Mouse (Mus musculus) MEL (cell line): ENCODE results near the gene Asna1. TPM values are rescaled to one million over a fixed set of nuclear protein-coding genes. Genes with fewer than 3 reads are reported as not detected.

Experiments used
- DNase-seq: peaks from one replicate; pipeline ENCODE4 v3.0.0; 2011; ENCODE audit warnings: low read depth, low spot score
- H3K27ac ChIP-seq: 2 replicates; pipeline ENCODE4 v1.5.1; 2012; ENCODE audit warnings: low read depth, mild to moderate bottlenecking, control low read depth, low read length, moderate library complexity; ENCODE audit not compliant: control insufficient read depth
- H3K27me3 ChIP-seq, 2 experiments: fragments of 150-350 bp in 1 of 2; sonication (generic) in 1 of 2; 2 replicates each; pipeline ENCODE4 v1.6.1; 2012; ENCODE audit warnings: low read length in 2 of 2, mild to moderate bottlenecking in 2 of 2, improper control_type of control experiment in 1 of 2, moderate library complexity in 1 of 2; ENCODE audit not compliant: insufficient read depth in 2 of 2, control insufficient read depth in 1 of 2
- H3K36me3 ChIP-seq, 2 experiments: 2 replicates each; pipeline ENCODE4 v1.6.1; 2012 to 2014; ENCODE audit warnings: low read length in 2 of 2, improper control_type of control experiment in 1 of 2, inconsistent platforms in 1 of 2, mild to moderate bottlenecking in 1 of 2; ENCODE audit not compliant: insufficient read depth in 2 of 2, control insufficient read depth in 1 of 2
- H3K4me1 ChIP-seq, 2 experiments: fragments of 150-350 bp in 1 of 2; sonication (generic) in 1 of 2; 2 replicates each; pipeline ENCODE4 v1.6.1; 2012; ENCODE audit warnings: low read length in 2 of 2, improper control_type of control experiment in 1 of 2, mild to moderate bottlenecking in 1 of 2; ENCODE audit not compliant: insufficient read depth in 2 of 2, control insufficient read depth in 1 of 2
- H3K4me3 ChIP-seq, 2 experiments: fragments of 150-350 bp in 1 of 2; sonication (generic) in 1 of 2; 2 replicates each; pipeline ENCODE4 v1.5.1; 2012; ENCODE audit warnings: low read depth in 2 of 2, low read length in 2 of 2, mild to moderate bottlenecking in 2 of 2, moderate library complexity in 2 of 2, control low read depth in 1 of 2, improper control_type of control experiment in 1 of 2; ENCODE audit not compliant: control insufficient read depth in 1 of 2, insufficient read depth in 1 of 2
- H3K79me2 ChIP-seq: 2 replicates; pipeline ENCODE4 v1.6.1; 2012; ENCODE audit warnings: mild to moderate bottlenecking, low read length, moderate library complexity; ENCODE audit not compliant: control insufficient read depth, poor library complexity, insufficient read depth
- H3K9ac ChIP-seq: 2 replicates; pipeline ENCODE4 v1.6.1; 2012; ENCODE audit warnings: low read depth, mild to moderate bottlenecking, control low read depth, low read length, moderate library complexity; ENCODE audit not compliant: control insufficient read depth, poor library complexity, severe bottlenecking
- H3K9me3 ChIP-seq: fragments of 150-350 bp; sonication (generic); replicated peaks from 2 replicates; pipeline ENCODE4 v1.6.1; 2012; ENCODE audit warnings: mild to moderate bottlenecking, low read length, improper control_type of control experiment, moderate library complexity; ENCODE audit not compliant: insufficient read depth
- BHLHE40 ChIP-seq: IDR thresholded peaks from 2 replicates; pipeline ENCODE4 v1.6.1; 2012; ENCODE audit warnings: low read depth, mild to moderate bottlenecking, inconsistent platforms, low read length, improper control_type of control experiment, borderline replicate concordance
- CTCF ChIP-seq, 3 experiments: IDR thresholded peaks in 2 of 3; conservative IDR thresholded peaks in 1 of 3; 2 replicates each; pipeline ENCODE4 v1.5.1; 2011 to 2012; ENCODE audit warnings: low read length in 3 of 3, low read depth in 2 of 3, mild to moderate bottlenecking in 2 of 3, improper control_type of control experiment in 1 of 3, inconsistent platforms in 1 of 3, mixed read lengths in 1 of 3, moderate library complexity in 1 of 3; ENCODE audit not compliant: control insufficient read depth in 1 of 3, insufficient read depth in 1 of 3, poor library complexity in 1 of 3, severe bottlenecking in 1 of 3
- E2F4 ChIP-seq: IDR thresholded peaks from 2 replicates; pipeline ENCODE4 v1.6.1; 2011; ENCODE audit warnings: low read depth, low read length, improper control_type of control experiment, borderline replicate concordance
- GATA1 ChIP-seq: IDR thresholded peaks from 2 replicates; pipeline ENCODE4 v1.6.1; 2011; ENCODE audit warnings: low read depth, low read length, improper control_type of control experiment
- HCFC1 ChIP-seq: IDR thresholded peaks from 2 replicates; pipeline ENCODE4 v1.6.1; 2012; ENCODE audit warnings: low read depth, mild to moderate bottlenecking, inconsistent platforms, low read length, improper control_type of control experiment, moderate library complexity
- JUND ChIP-seq: IDR thresholded peaks from 2 replicates; pipeline ENCODE4 v1.6.1; 2011; ENCODE audit warnings: low read depth, mild to moderate bottlenecking, improper control_type of control experiment, low read length
- MAX ChIP-seq: IDR thresholded peaks from 2 replicates; pipeline ENCODE4 v1.6.1; 2011; ENCODE audit warnings: low read length, improper control_type of control experiment
- MEF2A ChIP-seq: IDR thresholded peaks from 2 replicates; pipeline ENCODE4 v1.6.1; 2014; ENCODE audit warnings: low read depth, mild to moderate bottlenecking, inconsistent platforms, low read length, improper control_type of control experiment; ENCODE audit not compliant: poor library complexity, insufficient replicate concordance, severe bottlenecking; ENCODE audit errors: extremely low read depth
- POLR2AphosphoS2 ChIP-seq: IDR thresholded peaks from 2 replicates; pipeline ENCODE4 v1.6.1; 2011; ENCODE audit warnings: low read length, improper control_type of control experiment
- POLR2AphosphoS5 ChIP-seq: IDR thresholded peaks from 2 replicates; pipeline ENCODE4 v1.6.1; 2012; ENCODE audit warnings: low read depth, borderline replicate concordance, mild to moderate bottlenecking, inconsistent platforms, low read length, moderate library complexity, mixed read lengths
- RAD21 ChIP-seq: IDR thresholded peaks from 2 replicates; pipeline ENCODE4 v1.6.1; 2011; ENCODE audit warnings: mild to moderate bottlenecking, low read depth, low read length, improper control_type of control experiment
- SIN3A ChIP-seq: IDR thresholded peaks from 2 replicates; pipeline ENCODE4 v1.6.1; 2012; ENCODE audit warnings: low read length, improper control_type of control experiment, inconsistent platforms
- TAL1 ChIP-seq: IDR thresholded peaks from 2 replicates; pipeline ENCODE4 v1.6.1; 2012; ENCODE audit warnings: mild to moderate bottlenecking, inconsistent platforms, low read length, moderate library complexity, mixed read lengths
- TBP ChIP-seq: IDR thresholded peaks from 2 replicates; pipeline ENCODE4 v1.8.0; 2011; ENCODE audit warnings: low read depth, low read length, improper control_type of control experiment
- UBTF ChIP-seq: IDR thresholded peaks from 2 replicates; pipeline ENCODE4 v1.6.1; 2012; ENCODE audit warnings: low read depth, mild to moderate bottlenecking, inconsistent platforms, low read length, improper control_type of control experiment, moderate library complexity, borderline replicate concordance; ENCODE audit not compliant: insufficient read depth
- USF1 ChIP-seq: IDR thresholded peaks from 2 replicates; pipeline ENCODE4 v1.6.1; 2014; ENCODE audit warnings: low read depth, mild to moderate bottlenecking, inconsistent platforms, low read length, improper control_type of control experiment, moderate library complexity
- ZC3H11A ChIP-seq: IDR thresholded peaks from 2 replicates; pipeline ENCODE4 v1.6.1; 2012; ENCODE audit warnings: low read depth, mild to moderate bottlenecking, inconsistent platforms, low read length, improper control_type of control experiment
- ZNF384 ChIP-seq: IDR thresholded peaks from 2 replicates; pipeline ENCODE4 v1.6.1; 2012; ENCODE audit warnings: low read depth, mild to moderate bottlenecking, inconsistent platforms, low read length, improper control_type of control experiment
- polyA plus RNA-seq, 2 experiments: library from polyadenylated mRNA; stranded (reverse) in 1 of 2; unstranded in 1 of 2; fragments of >175 nt in 1 of 2; fragments of >200 nt in 1 of 2; gene quantifications; 2 replicates each; pipeline versions ENCODE4 v1.2.1 to v1.2.4; 2012; ENCODE audit warnings: low replicate concordance in 2 of 2, low read depth in 1 of 2; ENCODE audit not compliant: insufficient read length in 2 of 2, insufficient read depth in 1 of 2, missing spikeins in 1 of 2
- total RNA-seq: library from RNA; depleted of rRNA; stranded (reverse); fragments of 300-350 nt; gene quantifications from 2 replicates; pipeline ENCODE4 v1.2.3, GENCODE M21; 2012

The Asna1 gene
- total and polyA plus RNA-seq, 3 experiments = 132 to 192 TPM; not detected in 1

GRCm38 (mm10) chr8:85067982-85068381, 42.9 kb upstream of the Asna1 start, which contains the start of gene Gm5741 (continued):
- TF ChIP-seq MEF2A = no peak
- no peak for TF ChIP-seq HCFC1
- no peak for TF ChIP-seq POLR2AphosphoS5
- TF ChIP-seq SIN3A = no peak

DNA sequence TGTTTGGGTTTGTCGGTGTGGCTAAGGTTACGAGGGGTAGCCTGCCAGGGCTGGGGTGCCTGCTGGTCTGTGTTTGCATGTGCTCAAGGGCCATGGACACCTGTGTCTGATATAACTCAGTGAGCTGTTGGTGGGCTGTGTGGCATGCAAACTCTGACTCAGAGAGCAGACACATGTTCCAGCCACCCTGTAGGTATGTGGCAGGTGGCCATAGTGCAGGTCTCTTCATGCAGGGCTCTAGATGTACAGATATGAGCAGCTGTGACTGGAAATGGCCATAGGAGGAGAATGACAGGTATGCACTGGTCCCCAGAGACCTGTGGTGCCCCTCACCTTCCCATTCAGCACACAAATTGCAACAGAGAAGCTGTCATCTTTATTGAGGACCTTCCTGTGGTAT, 42.1 kb upstream of the Asna1 start:
- Histone ChIP-seq H3K27ac (no peak overlapping the region), H3K9ac (no peak overlapping the region), H3K36me3 (peaks cover 0 to 8% of the 10 kb centered on the region in 2 experiments; a peak in 3 of 4 replicates), H3K4me3 (no peak overlapping the region), H3K4me1 (peaks cover 2 to 9% of the 10 kb centered on the region in 2 experiments; a peak in 3 of 4 replicates), H3K9me3 (no peaks in the 10 kb centered on the region), H3K79me2 (peaks cover 5% of the 10 kb centered on the region), H3K27me3 (no peaks in the 10 kb centered on the region)
- DNase-seq = no peak
- TF ChIP-seq POLR2AphosphoS5 (no peak), TAL1 (no peak), GATA1 (no peak), TBP (no peak), JUND (no peak), CTCF (IDR thresholded peaks at IDR 0.05 in 2 of 3, conservative IDR thresholded peaks at IDR 0.05 in 1 of 3; ENCODE audit: control insufficient read depth in 1 of 3, insufficient read depth in 1 of 3, low read depth in 2 of 3, low read length in 3 of 3, poor library complexity in 1 of 3, severe bottlenecking in 1 of 3) (no peak), RAD21 (no peak)

- Histone ChIP-seq H3K79me2 (0 out of 2 replicates have a peak, but pooled peaks cover under 1% of the 10 kb centered on the region), H3K9me3 (no peaks in the 10 kb centered on the region), H3K4me1 (no peaks in the 10 kb centered on the region), H3K27me3 (no peaks in the 10 kb centered on the region), H3K27ac (no peak overlapping the region), H3K4me3 (no peak overlapping the region), H3K9ac (no peak overlapping the region), H3K36me3 (no peaks in the 10 kb centered on the region; a peak in 1 of 4 replicates)
- TF ChIP-seq GATA1 (no peak), ZNF384 (no peak), E2F4 (no peak), MAX (no peak), MEF2A (no peak), UBTF (no peak), POLR2AphosphoS2 (no peak), ZC3H11A (no peak), HCFC1 (no peak), USF1 (no peak), BHLHE40 (no peak)
- no peak for DNase-seq
Observed at GRCm38 (mm10) chr8:85065213-85065612, 40.1 kb upstream of the Asna1 start.
